Mouse (Mus musculus) forebrain, embryonic 14.5 days (tissue): ENCODE results near the gene Galnt10. TPM values are rescaled to one million over a fixed set of nuclear protein-coding genes. Genes with fewer than 3 reads are reported as not detected.

Experiments
- ATAC-seq: fragments of 200-750 bp; cut with Nextera tagmentation; 2 replicates; pipeline ENCODE4 v1.8.0; 2017; ENCODE audit warnings: mild to moderate bottlenecking, moderate library complexity
- DNase-seq: peaks from one replicate; pipeline ENCODE4 v3.0.0-alpha.2; 2015; ENCODE audit warnings: low spot score
- H3K27ac ChIP-seq: fragments of 300-500 bp; sonication (generic); 2 replicates; pipeline ENCODE4 v1.5.1; 2014; ENCODE audit warnings: low read depth, mild to moderate bottlenecking, control low read depth, low read length, moderate library complexity
- H3K27me3 ChIP-seq: fragments of 300-500 bp; sonication (generic); replicated peaks from 2 replicates; pipeline ENCODE4 v1.6.1; 2014; ENCODE audit warnings: low read length, control low read depth, mixed read lengths; ENCODE audit not compliant: control insufficient read depth, insufficient read depth
- H3K36me3 ChIP-seq: fragments of 300-500 bp; sonication (generic); 2 replicates; pipeline ENCODE4 v1.6.1; 2014; ENCODE audit warnings: low read length, control low read depth; ENCODE audit not compliant: control insufficient read depth, insufficient read depth
- H3K4me1 ChIP-seq: fragments of 300-500 bp; sonication (generic); 2 replicates; pipeline ENCODE4 v1.6.1; 2014; ENCODE audit warnings: antibody characterized with exemption, low read length, control low read depth; ENCODE audit not compliant: control insufficient read depth, insufficient read depth
- H3K4me2 ChIP-seq: fragments of 300-500 bp; sonication (generic); 2 replicates; pipeline ENCODE4 v1.6.1; 2014; ENCODE audit warnings: mild to moderate bottlenecking, control low read depth, low read length
- H3K4me3 ChIP-seq: fragments of 300-500 bp; sonication (generic); 2 replicates; pipeline ENCODE4 v1.5.1; 2014; ENCODE audit warnings: low read depth, low read length, control low read depth
- H3K9ac ChIP-seq: fragments of 300-500 bp; sonication (generic); 2 replicates; pipeline ENCODE4 v1.6.1; 2014; ENCODE audit warnings: mild to moderate bottlenecking, low read length, control low read depth, moderate library complexity
- H3K9me3 ChIP-seq: fragments of 300-500 bp; sonication (generic); replicated peaks from 2 replicates; pipeline ENCODE4 v1.6.1; 2016; ENCODE audit warnings: low read length, control low read depth, mixed read lengths; ENCODE audit not compliant: control insufficient read depth
- WGBS: fragments of 180-500 bp; shearing (Covaris S2); extraction: QIAGEN DNeasy Blood & Tissue Kit; methylation state at CpG from one replicate; pipeline ENCODE4 v1.1.7; 2014; 5-methylcytosine and 5-hydroxymethylcytosine counted together
- polyA plus RNA-seq: library from polyadenylated mRNA; unstranded; fragments of >200 nt; fragmentation: Nextera tagmentation; extraction: Ambion mirVana; gene quantifications from 2 replicates; pipeline ENCODE4 v1.2.1, GENCODE M21; 2014

The Galnt10 gene
- polyA plus RNA-seq, 1 experiment from 2014 or later = 6.1 TPM

DNA sequence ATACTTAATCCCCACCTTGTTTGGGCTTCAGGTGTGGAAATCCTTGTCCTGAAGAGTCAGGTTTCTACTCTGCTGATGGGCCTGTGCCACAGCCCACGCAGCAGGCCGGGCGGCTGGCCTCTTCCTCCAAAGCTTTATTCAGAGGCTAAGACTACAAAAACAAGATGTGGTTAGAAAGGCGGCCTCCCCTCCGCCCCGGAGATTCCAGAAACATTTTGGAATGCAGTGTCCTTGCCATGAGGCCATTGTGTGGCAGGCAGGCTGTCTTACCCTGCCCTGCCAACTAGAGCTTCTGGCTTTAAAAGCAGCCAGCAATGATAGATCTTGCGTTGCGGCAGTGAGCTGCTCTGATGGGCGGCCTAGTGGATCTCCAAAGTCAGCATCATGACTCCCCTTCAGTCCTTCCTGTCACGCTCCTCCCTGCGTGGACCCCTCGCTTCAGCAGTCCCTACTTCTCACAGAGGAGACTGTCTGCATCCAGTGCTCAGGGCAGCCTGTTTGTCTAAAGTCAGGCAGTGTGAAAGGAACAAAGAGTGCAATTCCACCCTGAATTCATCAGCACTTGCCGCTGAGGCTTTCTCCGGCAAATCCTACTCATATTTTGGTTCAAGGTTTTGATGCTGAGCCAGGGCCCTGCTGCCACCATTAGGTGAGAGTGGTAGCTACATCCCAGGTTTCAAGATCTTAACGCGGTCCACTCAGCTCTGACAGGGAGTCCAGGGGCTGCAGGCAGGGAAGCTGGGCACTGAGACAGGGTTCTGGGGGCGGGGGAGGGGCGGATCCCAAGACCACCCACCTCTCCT, 141.6 kb downstream of the Galnt10 start:
- Histone ChIP-seq H3K4me3 (no peak overlapping the region), H3K36me3 (no peaks in the 10 kb centered on the region), H3K27ac (0 out of 2 replicates have a peak overlapping the region, but pooled peaks have one; percentile 0), H3K9ac (peak overlapping the region; percentile 29), H3K27me3 (no peaks in the 10 kb centered on the region), H3K4me1 (peaks cover 9% of the 10 kb centered on the region), H3K4me2 (no peak overlapping the region), H3K9me3 (no peaks in the 10 kb centered on the region)
- WGBS = 27% methylated on average over 18 of the region's 18 CpGs
- DNase-seq (peak; percentile 71), ATAC-seq (peak; percentile 37; the same call in 1 of the 2 replicates)

DNA sequence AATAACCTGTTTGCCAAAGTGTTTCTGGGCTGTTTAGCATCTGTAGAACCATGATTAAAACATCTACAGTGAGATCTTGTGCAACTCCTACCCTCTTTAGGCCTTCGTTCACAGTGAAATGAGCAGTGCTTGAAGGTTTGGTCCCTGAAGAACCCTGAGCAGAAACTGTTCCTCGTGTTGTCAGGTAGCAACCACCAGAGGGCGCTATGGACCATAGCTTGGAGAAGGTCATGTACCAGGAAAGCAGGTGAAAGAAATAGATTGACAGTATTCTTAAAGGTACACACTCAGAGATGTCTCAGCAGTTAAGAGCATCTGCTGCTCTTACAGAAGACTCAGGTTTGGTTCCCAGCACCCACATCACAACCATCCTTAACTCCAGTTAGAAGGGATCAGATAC, 142.7 kb downstream of the Galnt10 start:
- H3K27me3 ChIP-seq = no peaks in the 10 kb centered on the region
- ATAC-seq (no peak), DNase-seq (no peak)
- no peak overlapping the region for H3K4me3 ChIP-seq
- no peaks in the 10 kb centered on the region for H3K36me3 ChIP-seq
- peaks cover 9% of the 10 kb centered on the region for H3K4me1 ChIP-seq
- H3K27ac ChIP-seq = no peak overlapping the region
- H3K4me2 ChIP-seq = no peak overlapping the region
- no peak overlapping the region for H3K9ac ChIP-seq
- no peaks in the 10 kb centered on the region for H3K9me3 ChIP-seq
- 38% methylated on average over 3 of the region's 3 CpGs for WGBS

GRCm38 (mm10) chr11:57790866-57791535, 145.8 kb downstream of the Galnt10 start:
- no peak overlapping the region for H3K9ac ChIP-seq
- peaks cover 9% of the 10 kb centered on the region for H3K4me1 ChIP-seq
- no peak overlapping the region for H3K27ac ChIP-seq
- no peak overlapping the region for H3K4me3 ChIP-seq
- ATAC-seq = no peak
- 0 out of 2 replicates have a peak, but pooled peaks cover 2% of the 10 kb centered on the region for H3K27me3 ChIP-seq
- WGBS = 24% methylated on average over 21 of the region's 21 CpGs
- H3K9me3 ChIP-seq = no peaks in the 10 kb centered on the region
- H3K36me3 ChIP-seq = no peaks in the 10 kb centered on the region
- no peak overlapping the region for H3K4me2 ChIP-seq
- no peak for DNase-seq

DNA sequence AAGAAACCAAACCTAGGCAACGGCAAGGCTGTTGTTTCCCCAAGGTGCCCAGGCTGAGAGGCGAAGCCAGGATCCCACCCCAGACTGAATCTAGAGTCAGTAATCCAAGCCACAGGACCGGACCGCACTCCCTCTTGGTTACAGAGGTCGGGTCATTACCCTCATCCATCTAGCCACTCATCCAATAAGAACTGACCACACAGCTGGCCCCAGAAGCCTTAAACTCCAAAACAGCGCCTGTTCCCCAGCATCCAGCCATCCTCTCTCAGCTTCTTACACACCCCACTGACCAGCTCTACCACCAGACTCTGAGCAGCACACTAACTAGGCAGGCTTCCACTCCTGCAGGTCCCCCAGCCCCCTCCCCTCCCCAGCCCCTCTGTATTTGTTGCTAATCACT, 149.8 kb downstream of the Galnt10 start:
- Histone ChIP-seq H3K4me3 (no peak overlapping the region), H3K9ac (no peak overlapping the region), H3K36me3 (no peaks in the 10 kb centered on the region), H3K4me1 (no peaks in the 10 kb centered on the region), H3K27ac (no peak overlapping the region), H3K27me3 (0 out of 2 replicates have a peak, but pooled peaks cover 2% of the 10 kb centered on the region), H3K4me2 (no peak overlapping the region), H3K9me3 (no peaks in the 10 kb centered on the region)
- DNase-seq (no peak), ATAC-seq (no peak)
- 74% methylated on average over 6 of the region's 6 CpGs for WGBS

- 72% methylated on average over 9 of the region's 9 CpGs for WGBS
- ATAC-seq = no peak
- no peak for DNase-seq
Measured at GRCm38 (mm10) chr11:57797828-57798227, 152.6 kb downstream of the Galnt10 start.

DNA sequence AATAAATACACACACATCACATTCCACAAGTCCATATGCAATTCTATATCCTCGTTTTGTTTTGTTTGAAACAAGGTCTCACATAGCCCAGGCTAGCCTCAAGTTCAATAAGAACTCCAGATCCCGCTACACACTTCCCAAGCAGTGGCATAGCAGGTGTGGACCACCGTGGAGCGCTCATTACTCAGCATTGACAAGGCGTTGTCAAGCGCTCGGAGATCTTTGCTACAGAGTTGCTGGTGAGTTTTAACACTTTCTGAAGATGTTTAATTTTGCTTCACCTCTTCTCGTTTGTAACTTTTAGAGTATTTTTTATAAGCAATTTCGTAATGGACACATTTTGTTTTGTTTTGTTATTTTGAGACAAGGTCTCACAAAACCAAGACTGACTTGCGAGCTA, 154.2 kb downstream of the Galnt10 start:
- no peaks in the 10 kb centered on the region for H3K36me3 ChIP-seq
- no peak overlapping the region for H3K4me3 ChIP-seq
- DNase-seq (no peak), ATAC-seq (no peak)
- H3K27ac ChIP-seq = no peak overlapping the region
- H3K4me2 ChIP-seq = no peak overlapping the region
- H3K9ac ChIP-seq = no peak overlapping the region
- no peaks in the 10 kb centered on the region for H3K9me3 ChIP-seq
- WGBS = 84% methylated on average over 10 of the region's 10 CpGs
- H3K27me3 ChIP-seq = no peaks in the 10 kb centered on the region
- H3K4me1 ChIP-seq = peaks cover 18% of the 10 kb centered on the region

More at GRCm38 (mm10) chr11:57797828-57798227, 152.6 kb downstream of the Galnt10 start:
- Histone ChIP-seq H3K36me3 (no peaks in the 10 kb centered on the region), H3K27me3 (0 out of 2 replicates have a peak, but pooled peaks cover 2% of the 10 kb centered on the region), H3K9me3 (no peaks in the 10 kb centered on the region), H3K27ac (no peak overlapping the region), H3K4me1 (peaks cover 10% of the 10 kb centered on the region), H3K4me2 (no peak overlapping the region), H3K4me3 (no peak overlapping the region), H3K9ac (no peak overlapping the region)

- Histone ChIP-seq H3K27me3 (no peaks in the 10 kb centered on the region), H3K4me1 (peaks cover 18% of the 10 kb centered on the region), H3K4me2 (peak overlapping the region; percentile 98), H3K4me3 (peak overlapping the region; percentile 95), H3K27ac (no peak overlapping the region; the same call in 1 of the 2 replicates), H3K36me3 (no peaks in the 10 kb centered on the region), H3K9ac (peak overlapping the region; percentile 73), H3K9me3 (no peaks in the 10 kb centered on the region)
- no peak for DNase-seq
- no peak for ATAC-seq
- WGBS = 16% methylated on average over 22 of the region's 22 CpGs
Measured at GRCm38 (mm10) chr11:57800266-57800951, 155.2 kb downstream of the Galnt10 start.

DNA sequence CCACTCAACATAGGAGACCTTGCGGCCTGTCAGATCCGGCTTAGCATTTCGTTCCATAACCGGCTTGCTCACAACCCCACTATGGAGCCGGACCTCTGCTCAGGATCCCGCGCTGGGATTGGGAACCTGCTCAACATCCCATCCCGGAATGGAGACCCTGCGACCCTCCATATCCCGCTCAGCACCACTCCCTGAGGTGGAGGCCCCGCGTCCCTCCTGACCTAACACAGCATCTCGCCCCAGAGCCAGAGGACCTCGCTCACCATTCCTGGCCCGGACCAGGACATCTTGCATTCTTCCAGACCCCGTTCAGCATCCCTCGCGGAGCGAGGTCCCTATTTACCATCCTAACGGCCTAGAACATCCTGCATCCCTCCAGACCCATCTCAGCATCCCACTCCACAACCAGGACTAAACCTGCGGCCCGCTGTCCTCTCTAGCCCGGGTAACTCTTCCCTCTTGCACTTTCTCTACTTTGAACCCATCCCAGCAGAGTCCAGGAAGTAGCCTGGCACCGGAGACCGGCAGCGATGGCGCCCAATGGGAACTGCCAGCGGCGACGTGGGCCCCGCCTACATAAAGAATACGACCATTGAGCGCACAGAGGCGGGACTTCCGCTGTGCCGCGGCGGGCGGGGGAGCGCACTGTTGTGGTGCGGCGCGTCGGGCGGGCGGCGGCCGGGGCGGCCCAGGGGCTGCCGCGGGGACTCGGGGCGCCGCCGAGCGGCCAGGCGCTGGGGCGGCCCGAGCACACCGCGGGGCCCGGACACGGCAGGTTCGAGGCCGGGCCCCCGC, 155.9 kb downstream of the Galnt10 start, which contains the start of gene Sap30l:
Gene Sap30l, plus strand, starts transcription at position 667 of the 795 bp plus-strand sequence.
- Histone ChIP-seq H3K4me2 (peak within 1 kb of the TSS; percentile 98), H3K4me1 (peaks cover 18% of the 10 kb centered on the region), H3K4me3 (peak within 1 kb of the TSS; percentile 95), H3K27ac (peak within 1 kb of the TSS; percentile 48; the same call in 1 of the 2 replicates), H3K27me3 (no peaks in the 10 kb centered on the region), H3K36me3 (no peaks in the 10 kb centered on the region), H3K9me3 (no peaks in the 10 kb centered on the region), H3K9ac (peak within 1 kb of the TSS; percentile 87)
- DNase-seq (peak; percentile 97), ATAC-seq (peak; percentile 98)
- under 1% methylated on average over 66 of the region's 66 CpGs for WGBS
